Comparison of ENCODE assay signal across 1 mouse cellular context in the genomic region with DNA sequence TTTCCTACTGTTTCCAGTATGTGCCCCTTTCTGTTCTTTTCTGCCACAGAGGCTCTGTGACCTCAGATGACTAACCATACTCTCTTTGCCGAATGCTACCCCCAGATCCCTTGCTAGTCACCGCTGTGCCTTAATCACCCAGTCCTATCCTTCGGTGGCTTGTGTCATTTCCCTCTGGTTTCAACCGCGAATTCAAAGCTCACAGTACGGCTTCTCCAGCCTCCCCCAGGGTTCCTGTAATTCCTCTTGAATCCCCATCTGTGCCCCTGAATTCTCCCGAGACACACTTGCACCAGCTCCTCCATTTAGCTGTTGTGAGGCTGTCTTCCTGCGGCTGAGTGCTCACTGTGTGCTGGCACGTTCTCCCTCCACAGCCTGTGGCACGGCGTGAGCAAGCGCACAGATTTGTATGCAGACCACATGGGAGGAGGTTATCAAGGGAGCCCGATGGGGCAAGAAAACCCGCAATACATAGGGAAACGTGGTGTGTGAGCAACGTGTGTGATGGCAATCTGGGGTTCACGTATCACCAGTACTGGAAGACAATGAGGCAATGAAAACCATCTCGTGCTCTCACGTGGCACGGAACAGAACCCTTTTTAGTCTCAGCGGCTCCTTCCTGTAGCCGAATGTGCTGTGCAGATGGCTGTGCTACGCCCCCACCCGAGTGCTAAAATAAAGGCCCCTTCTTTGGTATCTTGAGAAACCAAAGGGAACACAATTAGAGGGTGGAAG.
TF ChIP-seq lines count a peak whose summit lies in the region.

No protein-coding gene starts in this region.

TF ChIP-seq in CH12.LX, 34 proteins besides CTCF, POLR2A, EP300 and RAD21 (continued from another document):
- TF ChIP-seq NRF1 (IDR thresholded peaks at IDR 0.05; ENCODE audit: low read depth, low read length) (peak; percentile 78), KAT2A (IDR thresholded peaks at IDR 0.05; ENCODE audit: insufficient replicate concordance, low read length) (no peak), POLR2AphosphoS2 (IDR thresholded peaks at IDR 0.05; ENCODE audit: low read depth, low read length) (0 out of 2 replicates have a peak, but pooled peaks have one; percentile 53), GABPA (IDR thresholded peaks at IDR 0.05; ENCODE audit: insufficient replicate concordance, low read depth, low read length) (no peak), ZKSCAN1 (IDR thresholded peaks at IDR 0.05; ENCODE audit: borderline replicate concordance, low read depth, low read length) (no peak), ZC3H11A (IDR thresholded peaks at IDR 0.05; ENCODE audit: low read depth, low read length) (no peak), PAX5 (IDR thresholded peaks at IDR 0.05; ENCODE audit: low read length) (no peak), TCF12 (IDR thresholded peaks at IDR 0.05; ENCODE audit: low read depth, low read length) (peak; percentile 63; the same call in 1 of the 2 replicates), BHLHE40 (IDR thresholded peaks at IDR 0.05; ENCODE audit: low read depth, low read length) (peak; percentile 98)
TF ChIP-seq in CH12.LX: peak in this region for 20.
